Mouse (Mus musculus) cortical plate, adult 2 months (tissue): ENCODE results near the gene Camkk2.

ENCODE experiments used
- CTCF ChIP-seq: fragments of 200-500 bp; IDR thresholded peaks from 2 replicates; pipeline ENCODE4 v1.5.1; 2011; ENCODE audit warnings: mild to moderate bottlenecking, control low read depth, low read length; ENCODE audit not compliant: insufficient read depth; ENCODE audit errors: extremely low read depth
- POLR2A ChIP-seq: fragments of 200-500 bp; IDR thresholded peaks from 2 replicates; pipeline ENCODE4 v1.6.1; 2011; ENCODE audit warnings: mild to moderate bottlenecking, low read length, control low read depth; ENCODE audit not compliant: insufficient read depth; ENCODE audit errors: extremely low read depth

GRCm38 (mm10) chr5:122825099-122825498 lies 45.9 kb upstream of the Camkk2 start:
- TF ChIP-seq CTCF (no peak), POLR2A (no peak)
